ENCODE assay signal across 24 mouse cellular contexts in genomic region chr2:108231924-108232323, GRCm38 (mm10).
A peak's percentile ranks its signal among the peaks of the same experiment; 100 is the strongest.
DNase-seq lines count a peak whose midpoint lies in the region; ATAC-seq and TF ChIP-seq lines count a peak whose summit lies in the region.
"Had no signal": no experiment of that assay in that cellular context is flagged by ENCODE, and none has a peak within 500 bp of the region (broad histone marks: within the 10 kb centered on the region; RNA-seq: fewer than 3 reads in every experiment).

No protein-coding gene starts in this region.

- H3K27me3 ChIP-seq in hindbrain, postnatal 0 days (ENCODE audit: insufficient read depth, low read length): no peaks in the 10 kb centered on the region
- H3K27me3 ChIP-seq in hindbrain, embryonic 13.5 days: no peaks in the 10 kb centered on the region
- H3K27me3 ChIP-seq in midbrain, embryonic 12.5 days: no peaks in the 10 kb centered on the region
- H3K27me3 ChIP-seq: heart, embryonic 15.5 days; liver, embryonic 15.5 days; lung, embryonic 15.5 days had no signal

- no peak for TF ChIP-seq CTCF in hindbrain, postnatal 0 days (IDR thresholded peaks at IDR 0.05; ENCODE audit: low read depth)

- peak; percentile 10 for DNase-seq in hindbrain, postnatal 0 days (ENCODE audit: low spot score)
- DNase-seq in embryo, embryonic 10.5 days (ENCODE audit: low spot score): peak; percentile 4
- DNase-seq in retina, embryonic 14.5 days (ENCODE audit: low spot score): peak; percentile 10
- DNase-seq in thymus, postnatal 4 days: no peak
- DNase-seq in urinary bladder, postnatal 4 days (ENCODE audit: low spot score in 2 of 2): no peak
- DNase-seq: adrenal gland, postnatal 10 days; cerebellum, adult 8-10 months; cerebellum, postnatal 36 days; gastrocnemius, adult 2 months; heart, postnatal 36 days; kidney, adult 8-10 months; kidney, postnatal 10 days; liver; lung, postnatal 4 days; right cerebral cortex, postnatal 25 days; thymus, postnatal 25 days had no signal

- no peak for ATAC-seq in hindbrain, postnatal 0 days
- ATAC-seq in hindbrain, embryonic 13.5 days (ENCODE audit: low FRiP score): no peak
- peak; percentile 93 for ATAC-seq in midbrain, embryonic 12.5 days (ENCODE audit: low FRiP score, low read depth)
- ATAC-seq: activated CD4-positive, CD25-positive, alpha-beta regulatory T cell, adult 4 months had no signal

- no peak overlapping the region for H3K27ac ChIP-seq in hindbrain, postnatal 0 days
- no peak overlapping the region for H3K27ac ChIP-seq in hindbrain, embryonic 13.5 days
- no peak overlapping the region for H3K27ac ChIP-seq in midbrain, embryonic 12.5 days (replicated peaks)
- H3K27ac ChIP-seq: gastrocnemius, adult 2 months; heart, embryonic 15.5 days; limb, embryonic 10.5 days; liver, embryonic 15.5 days; lung, embryonic 15.5 days had no signal

- H3K9ac ChIP-seq in hindbrain, postnatal 0 days (replicated peaks; ENCODE audit: low read length): no peak overlapping the region
- H3K9ac ChIP-seq in hindbrain, embryonic 13.5 days: no peak overlapping the region
- no peak overlapping the region for H3K9ac ChIP-seq in midbrain, embryonic 12.5 days (replicated peaks)
- H3K9ac ChIP-seq: heart, embryonic 15.5 days; liver, embryonic 15.5 days; lung, embryonic 15.5 days had no signal

- no peaks in the 10 kb centered on the region for H3K9me3 ChIP-seq in hindbrain, postnatal 0 days (ENCODE audit: low read length)
- no peaks in the 10 kb centered on the region for H3K9me3 ChIP-seq in hindbrain, embryonic 13.5 days
- H3K9me3 ChIP-seq in midbrain, embryonic 12.5 days: no peaks in the 10 kb centered on the region
- H3K9me3 ChIP-seq: heart, embryonic 15.5 days; limb, embryonic 10.5 days; liver, embryonic 15.5 days; lung, embryonic 15.5 days had no signal

- 53% methylated on average over 7 of the region's 7 CpGs for WGBS in hindbrain, postnatal 0 days
- WGBS in hindbrain, embryonic 13.5 days: 49% methylated on average over 7 of the region's 7 CpGs
- 24% methylated on average over 7 of the region's 7 CpGs for WGBS in midbrain, embryonic 12.5 days

- H3K4me1 ChIP-seq in hindbrain, postnatal 0 days (ENCODE audit: insufficient read depth, low read length): no peaks in the 10 kb centered on the region
- H3K4me1 ChIP-seq in hindbrain, embryonic 13.5 days (replicated peaks): no peaks in the 10 kb centered on the region
- H3K4me1 ChIP-seq in midbrain, embryonic 12.5 days: no peaks in the 10 kb centered on the region
- H3K4me1 ChIP-seq: heart, embryonic 15.5 days; limb, embryonic 10.5 days; liver, embryonic 15.5 days; lung, embryonic 15.5 days had no signal

- no peaks in the 10 kb centered on the region for H3K36me3 ChIP-seq in hindbrain, postnatal 0 days (ENCODE audit: insufficient read depth, low read length)
- H3K36me3 ChIP-seq in hindbrain, embryonic 13.5 days: no peaks in the 10 kb centered on the region
- no peaks in the 10 kb centered on the region for H3K36me3 ChIP-seq in midbrain, embryonic 12.5 days
- H3K36me3 ChIP-seq: heart, embryonic 15.5 days; limb, embryonic 10.5 days; liver, embryonic 15.5 days; lung, embryonic 15.5 days had no signal

- H3K4me2 ChIP-seq in hindbrain, postnatal 0 days (ENCODE audit: low read depth, low read length): no peak overlapping the region
- no peak overlapping the region for H3K4me2 ChIP-seq in hindbrain, embryonic 13.5 days
- H3K4me2 ChIP-seq in midbrain, embryonic 12.5 days (replicated peaks): 0 out of 2 replicates have a peak overlapping the region, but pooled peaks have one; percentile 13
- H3K4me2 ChIP-seq: heart, embryonic 15.5 days; liver, embryonic 15.5 days; lung, embryonic 15.5 days had no signal

- no peak overlapping the region for H3K4me3 ChIP-seq in hindbrain, postnatal 0 days (ENCODE audit: low read length)
- H3K4me3 ChIP-seq in hindbrain, embryonic 13.5 days: no peak overlapping the region
- no peak overlapping the region for H3K4me3 ChIP-seq in midbrain, embryonic 12.5 days
- H3K4me3 ChIP-seq: gastrocnemius, adult 2 months; heart, embryonic 15.5 days; limb, embryonic 10.5 days; liver, embryonic 15.5 days; lung, embryonic 15.5 days; myocyte had no signal

Comparison
In these comparisons a context has a peak if more than half of its experiments do, and no peak if none do; other contexts are left out.
1. DNase-seq: peak in hindbrain, postnatal 0 days (single experiment), embryo, embryonic 10.5 days (single experiment) and retina, embryonic 14.5 days (single experiment); none in thymus, postnatal 4 days (single experiment) and urinary bladder, postnatal 4 days (0 of 2).